Mouse (Mus musculus) thymus, adult 2 months (tissue): ENCODE data around the gene Clasp1.

Experiments
- CTCF ChIP-seq: fragments of 200-500 bp; IDR thresholded peaks from 2 replicates; pipeline ENCODE4 v1.5.1; 2012; ENCODE audit warnings: mild to moderate bottlenecking, control low read depth, low read length, moderate library complexity, borderline replicate concordance; ENCODE audit not compliant: control insufficient read depth, poor library complexity, insufficient read depth; ENCODE audit errors: extremely low read depth
- POLR2A ChIP-seq: fragments of 200-500 bp; IDR thresholded peaks from 2 replicates; pipeline ENCODE4 v1.6.1; 2012; ENCODE audit warnings: mild to moderate bottlenecking, low read length, control low read depth, moderate library complexity; ENCODE audit not compliant: control insufficient read depth, poor library complexity, insufficient read depth; ENCODE audit errors: extremely low read depth

- TF ChIP-seq CTCF: no peak
- TF ChIP-seq POLR2A: no peak
These were observed 239.1 kb downstream of the Clasp1 start, which contains the start of gene Tfcp2l1 for GRCm38 (mm10) chr1:118627781-118628464.
